Mouse (Mus musculus): Measurements from ENCODE around the gene Pex16. TPM values are rescaled to one million over a fixed set of nuclear protein-coding genes. Genes with fewer than 3 reads are reported as not detected.

The Pex16 gene
- total and polyA plus RNA-seq, 3 experiments = 41.9 to 52.5 TPM; not detected in 1

DNA sequence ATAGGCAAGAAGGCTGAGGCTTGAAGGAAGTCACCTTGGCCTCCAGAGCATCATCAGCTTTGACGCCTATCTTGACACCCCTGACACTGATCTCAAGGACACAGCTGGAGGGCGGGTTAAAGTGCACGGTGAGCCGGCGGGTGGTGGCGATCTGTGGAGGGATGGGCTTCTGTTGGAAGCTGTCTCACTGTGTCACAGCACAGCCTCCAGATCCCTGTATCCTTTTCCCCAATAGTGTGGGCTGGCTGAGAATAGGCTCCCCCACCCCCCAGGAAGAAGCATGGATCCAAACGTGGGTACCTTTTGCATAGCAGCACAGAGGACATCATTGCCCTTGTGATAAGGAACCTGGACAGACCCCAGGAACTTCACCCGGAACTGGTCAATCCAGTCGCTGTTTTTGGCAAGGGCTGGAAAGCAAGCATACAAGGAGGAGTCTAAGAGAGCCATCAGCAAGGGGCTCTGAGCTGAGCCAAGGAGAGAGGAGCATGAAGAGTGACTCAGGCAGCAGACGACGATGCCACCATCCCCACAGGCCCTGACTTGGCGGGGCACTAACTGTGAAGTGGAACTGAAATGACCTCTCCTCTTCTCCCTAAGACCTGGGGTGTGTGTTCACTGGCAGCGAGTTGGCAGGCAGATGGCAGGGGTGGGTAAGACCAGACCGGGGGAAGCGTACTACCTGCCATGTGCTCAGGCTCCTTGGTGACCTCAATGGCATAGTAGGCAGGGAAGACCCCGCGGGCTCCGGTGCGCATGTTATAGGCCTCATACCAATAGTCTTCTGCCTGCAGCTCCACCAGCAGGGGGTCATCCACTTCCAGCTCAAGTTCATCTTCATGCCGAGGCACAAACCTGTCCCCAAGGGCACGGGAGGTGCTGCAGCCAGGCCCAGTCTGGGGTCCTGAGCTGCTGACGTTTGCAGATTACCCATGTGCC, 10.9 kb downstream of the Pex16 start:
- H3K9me3 ChIP-seq (replicated peaks; ENCODE audit: insufficient read depth, low read length) = no peaks in the 10 kb centered on the region
- peaks cover 6 to 18% of the 10 kb centered on the region in 2 experiments for H3K4me1 ChIP-seq (ENCODE audit: control insufficient read depth in 1 of 2, insufficient read depth in 2 of 2, low read length in 2 of 2)
- no peaks in the 10 kb centered on the region for H3K79me2 ChIP-seq (ENCODE audit: control insufficient read depth, insufficient read depth, low read length, poor library complexity)
- H3K27me3 ChIP-seq (ENCODE audit: control insufficient read depth in 1 of 2, insufficient read depth in 2 of 2, low read length in 2 of 2) = no peaks in the 10 kb centered on the region
- H3K9ac ChIP-seq (ENCODE audit: control insufficient read depth, low read depth, low read length, poor library complexity, severe bottlenecking) = no peak overlapping the region
- no peak overlapping the region for H3K4me3 ChIP-seq (ENCODE audit: control insufficient read depth in 1 of 2, insufficient read depth in 1 of 2, low read depth in 2 of 2, low read length in 2 of 2)
- no peak for DNase-seq (ENCODE audit: low read depth, low spot score)
- no peak for TF ChIP-seq POLR2AphosphoS5 (IDR thresholded peaks at IDR 0.05; ENCODE audit: borderline replicate concordance, low read depth, low read length)
- TF ChIP-seq JUND (IDR thresholded peaks at IDR 0.05; ENCODE audit: low read depth, low read length) = no peak
- no peak for TF ChIP-seq USF2 (IDR thresholded peaks at IDR 0.05; ENCODE audit: borderline replicate concordance in 1 of 2, insufficient read depth in 1 of 2, low read depth in 1 of 2, low read length in 2 of 2)
- TF ChIP-seq CHD2 (IDR thresholded peaks at IDR 0.05; ENCODE audit: low read length) = no peak
- no peak for TF ChIP-seq RAD21 (IDR thresholded peaks at IDR 0.05; ENCODE audit: low read depth, low read length)
- no peak for TF ChIP-seq USF1 (IDR thresholded peaks at IDR 0.05; ENCODE audit: low read depth, low read length)
- TF ChIP-seq MYC (IDR thresholded peaks at IDR 0.05; ENCODE audit: low read depth, low read length) = no peak
- no peak for TF ChIP-seq ETS1 (IDR thresholded peaks at IDR 0.05; ENCODE audit: low read depth, low read length)
- no peak for TF ChIP-seq MAX (IDR thresholded peaks at IDR 0.05; ENCODE audit: low read length)
- no peak for TF ChIP-seq TAL1 (IDR thresholded peaks at IDR 0.05; ENCODE audit: low read length)
- TF ChIP-seq BHLHE40 (IDR thresholded peaks at IDR 0.05; ENCODE audit: borderline replicate concordance, low read depth, low read length) = no peak
- TF ChIP-seq POLR2A (IDR thresholded peaks at IDR 0.05; ENCODE audit: control insufficient read depth in 1 of 2, insufficient read depth in 1 of 2, low read depth in 1 of 2, low read length in 2 of 2, poor library complexity in 1 of 2) = no peak
- TF ChIP-seq CHD1 (IDR thresholded peaks at IDR 0.05; ENCODE audit: low read depth, low read length) = no peak
- no peak for TF ChIP-seq E2F4 (IDR thresholded peaks at IDR 0.05; ENCODE audit: borderline replicate concordance, low read depth, low read length)
- H3K27ac ChIP-seq (ENCODE audit: control insufficient read depth, low read depth, low read length) = no peak overlapping the region
- peaks cover 0 to 9% of the 10 kb centered on the region in 2 experiments; a peak in 3 of 4 replicates for H3K36me3 ChIP-seq (ENCODE audit: control insufficient read depth in 1 of 2, insufficient read depth in 2 of 2, low read length in 2 of 2)

DNA sequence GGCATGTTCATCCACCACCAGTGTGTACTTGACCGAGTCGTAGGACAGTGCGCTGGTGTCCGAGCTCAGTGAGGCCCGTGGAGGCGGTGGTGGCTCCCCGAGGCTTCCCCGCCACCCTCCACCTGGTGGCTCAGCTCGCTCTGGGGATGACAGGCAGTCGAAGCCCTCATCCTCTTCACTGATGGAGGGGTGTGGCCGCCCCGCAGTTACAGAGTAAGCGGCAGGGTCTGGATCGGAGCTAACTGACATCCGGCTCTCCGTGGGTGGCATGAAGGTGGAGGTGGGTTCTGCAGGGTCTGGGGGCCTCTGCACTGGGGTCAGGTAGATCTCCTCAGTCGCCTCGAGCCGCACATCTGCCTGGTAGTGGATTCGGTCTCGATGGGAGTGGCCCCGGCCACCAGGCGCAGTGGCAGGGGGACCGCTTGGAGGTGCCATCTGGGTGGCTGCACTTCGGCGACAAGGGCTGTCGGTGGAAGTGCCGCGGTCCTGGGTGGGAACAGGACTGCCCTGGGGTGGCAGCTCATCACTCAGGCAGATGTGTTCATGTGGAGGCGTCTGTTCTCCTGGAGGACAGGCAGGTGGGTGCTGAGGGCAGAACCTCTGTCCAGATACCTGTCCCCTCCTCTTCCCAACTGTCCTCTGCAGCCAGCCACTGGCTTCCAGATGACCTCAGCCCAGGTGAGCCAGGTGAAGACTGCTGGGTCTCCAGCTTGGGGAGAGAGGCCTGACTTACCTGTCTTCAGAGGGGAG, 12.5 kb downstream of the Pex16 start:
- Histone ChIP-seq H3K4me1 (ENCODE audit: control insufficient read depth in 1 of 2, insufficient read depth in 2 of 2, low read length in 2 of 2) (peaks cover 9 to 21% of the 10 kb centered on the region in 2 experiments), H3K27ac (ENCODE audit: control insufficient read depth, low read depth, low read length) (no peak overlapping the region), H3K27me3 (ENCODE audit: control insufficient read depth in 1 of 2, insufficient read depth in 2 of 2, low read length in 2 of 2) (no peaks in the 10 kb centered on the region), H3K36me3 (ENCODE audit: control insufficient read depth in 1 of 2, insufficient read depth in 2 of 2, low read length in 2 of 2) (peaks cover 0 to 11% of the 10 kb centered on the region in 2 experiments; a peak in 2 of 4 replicates), H3K79me2 (ENCODE audit: control insufficient read depth, insufficient read depth, low read length, poor library complexity) (no peaks in the 10 kb centered on the region), H3K9ac (ENCODE audit: control insufficient read depth, low read depth, low read length, poor library complexity, severe bottlenecking) (no peak overlapping the region), H3K9me3 (replicated peaks; ENCODE audit: insufficient read depth, low read length) (no peaks in the 10 kb centered on the region), H3K4me3 (ENCODE audit: control insufficient read depth in 1 of 2, insufficient read depth in 1 of 2, low read depth in 2 of 2, low read length in 2 of 2) (no peak overlapping the region)
- no peak for DNase-seq (ENCODE audit: low read depth, low spot score)
- TF ChIP-seq USF2 (IDR thresholded peaks at IDR 0.05; ENCODE audit: borderline replicate concordance in 1 of 2, insufficient read depth in 1 of 2, low read depth in 1 of 2, low read length in 2 of 2) (no peak), NELFE (IDR thresholded peaks at IDR 0.05; ENCODE audit: low read depth, low read length) (no peak), GABPA (IDR thresholded peaks at IDR 0.05; ENCODE audit: low read depth, low read length) (no peak), ZKSCAN1 (IDR thresholded peaks at IDR 0.05; ENCODE audit: low read depth, low read length) (no peak), TBP (IDR thresholded peaks at IDR 0.05; ENCODE audit: low read depth, low read length) (no peak), KAT2A (conservative IDR thresholded peaks at IDR 0.05; ENCODE audit: low read depth, low read length) (no peak), MXI1 (IDR thresholded peaks at IDR 0.05; ENCODE audit: low read depth, low read length) (no peak), E2F4 (IDR thresholded peaks at IDR 0.05; ENCODE audit: borderline replicate concordance, low read depth, low read length) (no peak), UBTF (IDR thresholded peaks at IDR 0.05; ENCODE audit: borderline replicate concordance, insufficient read depth, low read depth, low read length) (no peak), MAZ (IDR thresholded peaks at IDR 0.05; ENCODE audit: low read depth, low read length) (no peak)

All from MEL (cell line).